Mouse (Mus musculus) A20 (cell line): ENCODE data around the gene Eml1.

Experiments used
- DNase-seq: peaks from one replicate; pipeline ENCODE4 v3.0.0-alpha.2; 2011; ENCODE audit warnings: low read depth, low spot score

Gene Eml1

GRCm38 (mm10) chr12:108373611-108374010 lies 2.9 kb downstream of the Eml1 start:
- no peak for DNase-seq

- no peak for DNase-seq
These were observed 3.9 kb downstream of the Eml1 start for GRCm38 (mm10) chr12:108374689-108375088.

GRCm38 (mm10) chr12:108378379-108379133 lies 7.8 kb downstream of the Eml1 start:
- no peak for DNase-seq

- no peak for DNase-seq
These were observed 15.9 kb downstream of the Eml1 start for GRCm38 (mm10) chr12:108386476-108387232.

- no peak for DNase-seq
These were observed 19.0 kb downstream of the Eml1 start for GRCm38 (mm10) chr12:108389718-108390117.

GRCm38 (mm10) chr12:108392254-108393044 lies 21.7 kb downstream of the Eml1 start:
- DNase-seq: no peak

- DNase-seq: no peak
These were observed 22.3 kb downstream of the Eml1 start for GRCm38 (mm10) chr12:108393082-108393481.

- DNase-seq: no peak
These were observed 22.9 kb downstream of the Eml1 start for GRCm38 (mm10) chr12:108393637-108394036.

- no peak for DNase-seq
These were observed 24.0 kb downstream of the Eml1 start for GRCm38 (mm10) chr12:108394534-108395284.

GRCm38 (mm10) chr12:108395285-108395660 lies 24.5 kb downstream of the Eml1 start:
- DNase-seq: no peak

- no peak for DNase-seq
These were observed 25.6 kb downstream of the Eml1 start for GRCm38 (mm10) chr12:108396081-108396947.

- DNase-seq: no peak
These were observed 27.9 kb downstream of the Eml1 start for GRCm38 (mm10) chr12:108398681-108399080.

GRCm38 (mm10) chr12:108399191-108399590 lies 28.4 kb downstream of the Eml1 start:
- DNase-seq: no peak

- no peak for DNase-seq
These were observed 30.2 kb downstream of the Eml1 start for GRCm38 (mm10) chr12:108400951-108401350.

GRCm38 (mm10) chr12:108403957-108404356 lies 33.2 kb downstream of the Eml1 start:
- no peak for DNase-seq

- DNase-seq: no peak
These were observed 38.3 kb downstream of the Eml1 start for GRCm38 (mm10) chr12:108409100-108409499.

GRCm38 (mm10) chr12:108410416-108411208 lies 39.9 kb downstream of the Eml1 start:
- DNase-seq: no peak

- DNase-seq: no peak
These were observed 44.2 kb downstream of the Eml1 start for GRCm38 (mm10) chr12:108414932-108415331.

GRCm38 (mm10) chr12:108419570-108419969 lies 48.8 kb downstream of the Eml1 start:
- no peak for DNase-seq

- DNase-seq: no peak
These were observed 50.7 kb downstream of the Eml1 start for GRCm38 (mm10) chr12:108421477-108421876.
